Mouse (Mus musculus): ENCODE measurements around the gene Ghrh.
"Not testable (repeated sequence)": the region's sequence is repeated elsewhere in the genome, so short reads cannot be mapped to it uniquely, and the experiment has no call there.

The Ghrh gene

DNA sequence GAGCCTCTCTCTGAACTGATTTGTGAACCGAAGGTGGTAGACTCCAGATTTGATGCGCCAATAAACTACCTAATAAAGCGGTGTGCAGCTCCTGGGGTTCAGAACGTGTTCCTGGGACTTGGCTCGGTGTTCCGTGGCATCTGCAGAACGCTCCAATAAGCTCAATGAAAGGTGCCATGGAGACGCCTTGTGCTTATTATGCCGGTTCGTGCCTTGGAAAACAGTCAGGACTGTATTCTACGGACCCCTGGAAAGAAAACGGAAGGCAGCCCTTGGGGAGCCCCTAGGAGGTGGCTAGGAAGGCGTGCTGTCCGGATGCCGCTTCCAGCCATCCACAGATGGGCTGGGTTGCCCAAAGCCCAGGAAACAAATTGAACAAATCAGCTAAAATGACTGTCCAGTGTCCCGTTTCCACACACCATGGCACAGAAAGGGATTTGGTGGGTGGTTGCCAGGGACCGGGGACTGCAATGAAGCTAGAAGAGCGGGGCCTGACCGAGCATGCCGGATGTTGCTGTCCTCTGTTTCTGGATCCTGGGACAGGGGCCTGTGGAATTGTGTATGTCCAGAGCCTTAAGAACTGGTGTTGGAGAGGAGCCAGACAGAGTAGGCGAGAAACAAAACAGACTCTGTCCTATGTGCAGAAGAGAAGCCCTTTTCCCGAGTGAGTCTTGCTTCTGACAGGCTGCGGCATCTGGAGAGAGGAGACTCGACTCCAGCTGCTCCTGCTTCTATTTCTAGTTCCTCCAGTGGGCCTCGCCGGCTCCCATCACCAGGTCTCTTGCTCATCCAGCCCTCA, at the start of gene Ghrh:
TSS of gene Ghrh (minus strand) at position 146 of the 799 bp plus-strand sequence.
- DNase-seq: no peak

DNA sequence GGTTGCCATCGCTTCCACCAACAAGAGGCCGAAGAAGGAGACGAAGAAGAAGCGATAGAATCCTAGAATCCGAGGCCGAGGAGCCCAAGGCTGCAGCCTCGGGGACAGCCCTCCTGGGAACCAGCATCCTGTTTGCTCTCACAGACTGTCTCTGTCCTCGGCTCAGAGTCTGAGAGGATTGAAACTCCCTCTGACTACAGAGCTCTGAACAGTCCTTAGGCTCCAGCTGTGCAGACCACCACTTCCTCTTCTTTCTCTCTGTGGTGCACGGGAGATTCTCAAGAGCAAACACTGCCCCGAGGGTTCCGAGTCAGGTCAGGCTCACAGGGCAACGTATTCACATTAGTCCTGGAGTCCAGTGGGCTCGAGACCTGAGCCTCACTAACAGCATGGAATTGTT, 48.7 kb upstream of the Ghrh start:
- no peak for DNase-seq

DNA sequence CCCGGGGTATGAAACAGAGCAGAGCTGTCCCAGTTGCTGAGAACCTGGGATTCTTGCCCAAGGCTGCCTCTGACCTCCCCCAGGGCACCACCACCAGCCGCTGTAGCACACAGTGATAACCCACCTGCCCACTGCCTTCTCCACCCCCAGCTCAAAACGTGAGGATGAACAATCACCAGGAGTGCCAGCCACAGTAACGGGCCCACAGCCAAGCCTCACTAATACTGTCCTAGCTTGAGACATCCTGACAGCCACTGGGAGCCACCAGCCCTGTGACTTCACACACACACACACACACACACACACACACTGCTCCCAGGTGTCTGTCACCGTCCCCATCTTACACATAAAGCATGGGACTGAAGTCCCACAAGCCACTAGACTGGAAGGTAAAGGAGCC, 48.1 kb upstream of the Ghrh start:
- no peak for DNase-seq

DNA sequence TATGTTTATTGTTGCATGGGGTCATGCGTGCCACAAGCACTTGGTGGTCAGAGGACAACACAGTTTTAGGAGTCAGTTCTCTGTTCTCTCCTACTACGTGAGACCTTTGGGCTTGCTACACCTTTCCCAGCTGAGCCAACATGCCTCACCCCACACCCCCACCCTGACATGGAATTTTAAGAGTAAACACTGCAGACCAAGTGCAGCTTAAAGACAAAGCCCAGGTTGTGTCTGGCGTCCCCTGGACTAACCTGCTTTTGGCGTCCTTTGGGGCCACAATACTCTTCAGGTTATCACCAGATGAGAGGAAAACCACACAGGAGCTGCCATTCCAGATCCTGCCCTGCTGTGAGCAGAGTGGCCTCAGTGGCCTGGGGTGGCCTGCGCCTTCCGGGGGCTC, 47.6 kb upstream of the Ghrh start:
- DNase-seq: no peak

DNA sequence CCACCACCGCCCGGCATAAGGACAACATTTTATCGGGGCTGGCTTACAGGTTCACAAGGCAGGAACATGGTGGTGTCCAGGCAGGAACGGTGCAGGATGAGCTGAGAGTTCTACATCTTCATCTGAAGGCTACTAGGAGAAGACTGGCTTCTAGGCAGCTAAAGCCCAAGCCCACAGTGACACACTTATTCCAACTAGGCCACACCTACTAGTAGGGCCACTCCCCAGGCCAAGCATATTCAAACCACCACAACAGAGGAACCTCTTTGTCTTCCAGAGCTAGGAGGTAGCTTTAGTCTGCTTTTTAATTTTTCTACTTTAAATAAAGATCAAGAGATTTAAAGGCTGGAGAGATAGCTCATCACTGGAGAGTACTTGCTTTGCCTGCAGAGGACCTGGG, 46.2 kb upstream of the Ghrh start:
- no peak for DNase-seq

DNA sequence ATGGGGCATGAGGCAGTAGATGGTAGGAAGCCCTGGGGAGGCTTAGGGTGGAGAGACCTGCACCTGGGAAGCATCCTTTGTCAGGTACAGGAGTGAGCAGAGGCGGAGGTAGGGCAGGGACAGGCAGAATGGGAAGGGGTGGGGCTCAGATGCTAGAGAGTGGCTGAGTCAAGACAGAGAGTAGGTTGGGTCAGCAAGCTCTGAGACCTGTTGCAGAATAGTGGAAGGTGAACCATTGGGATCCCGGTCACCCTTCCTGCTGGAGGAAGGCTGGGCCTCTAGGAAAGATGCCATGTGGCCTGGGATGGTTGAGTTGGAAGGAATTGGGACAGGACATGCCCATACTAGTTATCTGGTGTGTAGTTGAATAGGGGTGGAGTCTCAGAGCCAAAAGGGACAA, 45.0 kb upstream of the Ghrh start:
- no peak for DNase-seq

DNA sequence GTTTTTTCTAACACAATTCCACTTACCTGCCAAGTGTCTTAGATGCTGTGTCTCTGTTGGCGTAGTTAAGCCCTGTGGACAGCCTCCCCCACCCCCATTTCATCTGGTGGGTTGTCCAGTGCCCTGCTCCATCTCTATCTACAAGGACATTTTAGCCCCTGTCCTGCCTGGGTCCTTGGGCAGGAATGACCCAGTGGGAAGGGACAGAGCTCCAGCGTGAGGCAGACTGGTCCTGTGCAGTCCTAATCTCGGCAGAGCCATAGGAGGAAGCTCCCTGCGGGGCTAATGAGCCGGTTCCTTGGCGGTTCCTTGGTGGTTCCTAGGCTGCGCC, 42.2 kb upstream of the Ghrh start:
- DNase-seq: no peak

DNA sequence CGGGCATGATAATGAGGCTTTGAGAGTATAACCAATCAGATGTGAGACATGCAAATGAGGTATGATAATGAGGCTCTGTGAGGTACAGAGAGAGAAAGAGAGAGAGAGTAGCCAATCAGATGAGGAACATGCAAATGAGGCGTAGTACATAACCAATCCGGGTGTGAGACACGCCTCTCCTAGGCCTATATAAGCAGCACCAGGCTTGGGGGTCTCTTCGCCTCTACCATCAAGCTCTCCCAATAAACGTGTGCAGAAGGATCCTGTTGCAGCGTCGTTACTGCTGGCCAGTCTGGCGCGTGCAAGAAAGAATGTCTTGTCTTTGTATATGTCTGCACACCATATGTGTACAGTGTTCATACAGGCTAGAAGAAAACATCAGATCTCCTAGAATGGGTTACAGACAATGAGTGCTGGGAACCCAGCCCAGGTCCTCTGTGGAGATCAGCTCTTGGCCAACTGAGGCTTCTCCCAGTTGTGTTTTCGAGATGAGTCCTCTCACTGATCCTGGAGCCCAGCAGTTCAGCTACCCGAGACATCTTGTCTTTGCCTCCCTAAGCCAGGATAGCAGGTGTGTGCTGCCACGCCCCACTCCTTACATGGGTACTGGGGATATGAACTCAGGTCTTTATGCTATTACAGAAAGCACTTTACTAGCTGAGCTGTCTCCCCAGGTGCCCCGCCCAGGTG, 41.7 kb upstream of the Ghrh start:
- DNase-seq: not testable (repeated sequence)

DNA sequence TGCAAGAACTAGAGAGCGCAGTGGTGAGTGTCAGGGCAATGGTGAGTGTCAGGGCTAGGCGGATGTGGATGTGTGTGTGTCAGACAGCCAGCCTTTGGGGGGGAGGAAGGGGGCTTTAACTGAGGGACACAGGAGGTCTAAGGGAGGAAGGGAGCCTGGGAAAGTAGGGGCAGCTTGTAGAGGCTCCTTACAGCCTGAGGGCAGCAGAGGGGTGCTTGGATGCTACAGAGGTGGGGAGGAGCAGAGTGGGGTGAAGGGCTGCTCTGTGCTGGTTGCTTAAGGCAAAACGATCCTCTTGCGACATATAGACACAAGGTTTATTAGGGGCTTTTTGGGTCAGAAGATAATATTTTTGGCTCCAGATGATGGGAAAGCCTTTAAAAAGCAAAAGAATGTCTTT, 37.5 kb upstream of the Ghrh start:
- no peak for DNase-seq

DNA sequence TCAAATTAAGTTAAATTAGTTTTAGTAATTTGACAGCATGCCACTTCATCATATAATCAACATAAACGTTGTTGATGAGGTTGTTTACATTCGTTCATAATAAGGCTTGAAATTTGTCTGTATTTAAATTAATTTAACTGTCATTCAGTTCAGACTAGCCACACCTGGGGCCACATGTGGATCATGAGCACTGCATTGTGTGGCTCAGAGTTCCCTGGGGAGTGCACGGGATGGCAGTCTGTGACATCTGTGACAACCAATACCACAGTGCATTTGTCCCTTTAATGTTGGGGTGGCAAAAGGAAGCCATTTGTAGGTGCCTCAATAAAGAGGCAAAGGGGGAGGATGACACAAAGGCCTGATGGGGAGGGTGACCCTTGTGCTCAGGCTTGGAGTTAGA, 29.7 kb upstream of the Ghrh start:
- no peak for DNase-seq

DNA sequence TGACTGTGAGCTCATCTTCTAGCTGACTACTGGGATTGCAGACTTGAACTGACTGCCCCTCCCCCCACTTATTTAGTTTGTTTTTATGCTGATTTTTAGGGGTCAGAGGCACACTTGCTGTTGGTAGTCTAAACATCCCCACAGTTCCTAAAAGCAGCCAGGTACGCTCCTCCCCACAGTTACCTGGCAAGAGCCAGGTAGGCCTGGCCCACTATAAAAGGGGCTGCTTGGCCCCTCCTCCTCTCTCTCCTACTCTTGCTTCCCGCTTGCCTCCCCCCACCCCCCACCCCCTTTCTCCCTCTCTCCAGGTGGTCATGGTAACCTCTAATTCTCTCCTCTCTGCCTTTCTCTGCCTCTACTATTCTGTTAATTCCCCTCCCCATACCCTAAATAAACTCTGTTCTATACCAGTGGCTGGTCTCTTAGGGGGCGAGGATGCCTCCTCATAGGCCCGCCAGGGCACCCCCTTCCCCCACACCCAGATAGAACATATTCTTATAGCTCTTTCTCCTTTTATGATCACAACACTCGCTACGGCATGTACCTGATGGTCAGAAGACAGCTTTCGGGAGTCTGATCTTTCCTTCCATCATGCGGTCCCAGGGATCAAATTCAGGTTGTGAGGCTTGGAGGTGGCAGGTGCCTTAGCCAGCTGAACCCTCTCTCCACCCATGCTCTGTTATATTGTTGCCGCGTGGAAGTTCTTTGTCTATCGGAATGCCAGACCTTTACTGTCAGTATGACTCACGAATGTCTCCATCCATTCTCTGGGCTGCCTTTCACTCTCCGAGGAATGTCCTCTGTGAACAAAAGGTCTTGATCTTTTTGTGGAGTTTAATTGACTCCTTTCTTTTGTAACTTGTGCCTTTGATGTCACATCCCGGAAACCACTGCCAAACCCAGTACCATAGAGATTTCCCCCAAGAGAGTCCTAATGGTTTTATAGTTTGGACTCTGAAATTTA, 28.8 kb upstream of the Ghrh start:
- no peak for DNase-seq

DNA sequence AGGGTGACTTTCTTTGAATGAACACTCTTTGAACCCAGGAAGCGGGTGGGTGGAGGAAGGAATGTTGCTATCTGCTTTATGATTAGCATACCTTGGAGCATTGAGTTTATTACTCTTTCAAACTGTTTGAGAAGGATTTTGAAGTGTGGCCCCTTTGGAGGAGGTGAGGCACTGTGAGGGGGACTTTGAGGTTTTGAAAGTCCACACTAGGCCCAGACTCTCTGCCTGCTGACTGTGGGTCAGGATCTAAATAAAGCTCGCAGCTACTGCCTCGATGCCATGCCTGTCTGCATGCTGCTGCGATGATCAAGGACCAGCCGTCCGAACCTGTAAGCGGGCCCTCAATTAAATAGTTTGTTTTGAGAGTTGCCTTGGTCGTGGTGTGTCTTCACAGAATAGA, 27.7 kb upstream of the Ghrh start:
- no peak for DNase-seq

DNA sequence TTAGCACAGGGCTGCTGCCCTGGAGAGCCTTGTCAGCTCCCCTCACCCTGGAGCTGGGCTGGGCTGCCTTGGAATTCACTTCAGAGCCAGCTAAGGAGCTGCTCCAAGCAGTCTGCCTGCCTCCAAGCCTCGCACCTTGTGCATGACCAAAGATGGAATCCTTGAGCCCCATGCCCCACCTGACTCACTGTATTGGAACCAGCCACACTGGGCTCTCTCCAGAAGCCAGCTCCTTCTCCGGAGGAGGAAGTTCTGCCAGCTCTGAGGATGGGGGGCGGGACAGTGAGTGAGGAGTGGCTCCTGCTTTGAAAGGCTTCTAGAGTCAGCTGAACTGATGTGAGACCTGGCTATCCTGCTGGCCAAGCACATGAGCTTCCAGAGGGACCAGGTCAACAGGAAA, 26.4 kb upstream of the Ghrh start:
- DNase-seq: no peak

DNA sequence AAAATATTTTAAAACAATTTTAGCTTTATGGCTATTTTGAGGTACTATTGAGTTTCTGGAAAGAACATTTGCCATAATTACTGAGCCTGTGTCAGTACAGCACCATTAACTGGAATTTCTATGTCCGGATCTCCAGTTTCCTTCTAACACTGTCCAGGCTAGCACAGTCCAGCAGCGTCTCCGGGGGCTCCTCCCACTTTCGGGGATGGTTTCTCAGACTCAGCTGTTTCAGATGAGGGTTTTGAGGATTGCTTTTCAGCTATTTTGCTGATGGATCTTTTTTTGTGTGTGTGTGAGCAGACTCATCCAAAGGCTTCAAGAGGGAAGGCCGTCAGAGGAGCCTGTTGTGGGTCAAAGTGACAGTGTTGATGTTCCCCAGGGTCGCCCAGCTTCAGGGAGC, 24.4 kb upstream of the Ghrh start:
- peak; percentile 15 for DNase-seq

DNA sequence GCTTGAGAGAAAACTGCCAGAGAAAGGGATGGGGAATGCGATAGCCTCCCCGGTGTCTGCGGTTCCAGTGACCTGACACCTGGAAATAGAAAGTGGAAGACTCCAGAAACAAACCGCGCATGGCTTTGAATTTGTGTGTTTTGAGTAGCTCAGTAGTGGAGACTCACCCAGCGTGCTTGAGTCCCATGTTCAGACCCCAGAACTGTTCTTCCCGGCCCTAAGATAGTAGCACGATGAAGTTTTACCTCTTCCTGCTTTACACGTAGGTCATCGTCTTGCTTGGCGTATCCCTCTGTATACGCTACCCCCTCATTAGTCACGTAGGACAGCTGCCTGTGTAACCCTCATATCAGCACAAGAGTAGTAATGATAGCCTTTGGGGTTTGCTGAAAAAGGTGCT, 20.7 kb upstream of the Ghrh start:
- DNase-seq: no peak

DNA sequence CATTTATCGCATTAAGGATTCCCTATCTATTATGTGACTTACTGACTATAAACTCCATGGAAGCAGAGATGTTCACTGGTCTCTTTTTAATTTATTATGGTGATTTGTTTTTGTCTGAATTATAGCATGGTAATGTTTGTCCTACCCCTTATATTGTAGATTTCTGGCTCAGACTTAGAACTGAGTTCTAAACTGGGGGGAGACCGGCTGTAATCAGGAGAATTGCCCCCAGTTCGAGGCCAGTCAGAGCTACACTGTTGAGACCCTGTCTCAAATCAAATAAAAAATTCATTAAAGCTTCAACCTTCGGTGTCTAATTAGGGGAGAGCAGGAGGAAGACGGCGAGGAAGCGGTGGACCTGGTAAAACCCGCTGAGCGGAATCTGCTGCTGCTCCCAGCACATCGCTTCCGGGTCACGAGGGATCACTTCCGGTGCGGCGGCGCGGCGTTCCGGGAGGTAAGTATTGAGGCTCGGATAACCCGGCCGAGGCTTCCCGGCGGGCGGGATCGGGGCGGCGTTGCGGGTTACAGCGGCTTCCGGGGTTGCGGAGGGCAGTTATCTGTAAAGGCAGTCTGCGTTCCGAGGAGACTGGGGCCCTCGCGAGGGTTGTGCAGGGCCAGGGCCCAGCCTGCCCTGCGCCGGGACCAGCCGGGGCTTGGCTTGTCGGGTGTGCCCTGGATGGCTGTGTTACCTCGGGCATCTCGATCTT, 20.0 kb upstream of the Ghrh start, which contains the start of gene Manbal:
TSS of gene Manbal (plus strand) at position 411 of the 710 bp plus-strand sequence.
- DNase-seq: peak; percentile 90

DNA sequence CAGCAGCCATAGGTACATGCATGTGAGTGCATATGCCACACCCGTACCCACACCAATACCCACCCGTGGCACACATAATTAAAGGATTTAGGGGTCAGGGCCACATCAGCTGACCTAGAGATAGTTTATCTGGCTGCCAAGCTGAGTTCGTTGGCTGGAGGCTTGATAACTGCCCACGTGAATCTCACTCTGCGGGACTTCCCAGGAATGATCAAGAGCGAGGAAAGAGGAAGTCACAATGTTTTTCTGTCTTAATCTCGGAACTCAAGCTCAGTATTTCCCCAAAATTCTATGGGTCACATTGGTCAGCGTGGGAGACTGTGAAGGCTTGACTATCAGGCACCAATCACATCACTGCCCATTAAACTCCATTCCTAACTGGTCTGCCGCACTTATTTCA, 19.5 kb upstream of the Ghrh start:
- no peak for DNase-seq

DNA sequence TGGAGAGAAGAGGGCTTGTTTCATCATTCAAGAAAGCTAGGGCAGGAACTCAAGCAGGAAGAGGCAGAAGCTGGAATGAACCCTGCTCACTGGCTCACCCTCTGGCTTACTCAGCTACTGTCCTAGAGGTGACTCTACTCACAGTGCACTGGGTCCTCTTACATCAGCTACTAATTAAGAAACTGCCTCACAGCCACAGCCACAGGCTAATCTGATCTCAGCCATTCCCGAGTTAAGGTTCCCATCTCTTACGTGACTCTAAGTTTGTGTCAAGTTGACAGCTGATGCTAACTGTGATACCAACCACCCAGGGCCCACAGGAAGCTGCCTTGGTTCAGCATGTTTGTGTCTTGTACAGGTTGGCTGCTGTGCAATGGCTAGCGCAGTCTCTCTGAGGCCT, 15.7 kb upstream of the Ghrh start:
- DNase-seq: no peak

DNA sequence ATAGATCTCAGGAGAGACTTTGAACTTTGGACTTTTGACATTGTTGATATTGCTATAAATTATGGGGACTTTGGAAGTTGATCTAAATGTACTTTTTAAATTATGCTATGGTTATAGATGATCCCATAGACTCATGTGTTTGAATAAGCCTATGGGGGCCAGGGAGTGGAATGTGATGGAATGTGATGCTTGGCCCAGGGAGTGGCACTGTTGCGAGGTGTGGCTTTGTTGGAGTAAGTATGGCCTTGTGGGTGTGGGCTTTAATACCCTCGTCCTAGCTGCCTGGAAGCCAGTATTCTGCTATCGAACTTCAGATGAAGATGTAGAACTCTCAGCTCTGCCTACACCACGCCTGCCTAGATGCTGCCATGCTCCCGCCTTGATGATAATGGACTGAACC, 12.7 kb upstream of the Ghrh start:
- no peak for DNase-seq

DNA sequence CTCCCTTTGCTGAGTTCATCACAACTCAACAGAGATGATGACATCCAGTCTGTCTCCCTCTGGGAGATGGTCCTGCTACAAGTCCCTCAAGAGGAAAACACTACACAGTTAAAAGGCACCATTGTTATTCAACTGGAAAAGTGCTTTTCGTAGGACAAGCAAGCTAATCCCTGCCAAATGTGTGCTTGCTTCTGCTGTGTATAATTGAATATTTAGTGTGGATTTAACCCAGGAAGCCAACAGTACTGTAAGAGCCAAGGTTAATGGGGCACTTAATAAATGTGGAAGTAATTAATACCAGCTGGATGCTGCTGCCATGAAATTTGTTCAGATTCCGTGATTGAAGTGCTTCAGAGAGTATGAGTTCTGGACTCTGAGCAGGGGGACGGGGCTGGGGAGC, 6.8 kb upstream of the Ghrh start:
- no peak for DNase-seq

DNA sequence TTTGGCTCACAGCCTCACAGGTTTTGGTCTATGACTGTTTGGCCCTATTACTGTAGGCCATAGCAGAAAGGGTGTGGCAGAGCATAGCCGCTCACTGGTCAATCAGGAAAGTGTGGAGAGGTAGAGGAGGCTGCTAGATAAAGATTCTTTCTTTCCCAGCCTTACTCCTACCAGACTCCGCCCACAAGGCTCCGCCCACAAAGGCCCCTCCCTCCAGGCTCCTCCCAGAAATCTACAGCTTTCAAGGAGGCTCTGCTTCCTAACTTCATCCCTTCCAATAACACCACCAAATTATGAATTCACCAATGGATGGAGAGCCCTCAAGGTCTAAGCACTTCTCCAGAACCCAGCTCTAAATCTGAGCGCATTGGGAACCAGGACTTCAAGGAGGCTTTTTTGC, 5.9 kb upstream of the Ghrh start:
- DNase-seq: no peak

DNA sequence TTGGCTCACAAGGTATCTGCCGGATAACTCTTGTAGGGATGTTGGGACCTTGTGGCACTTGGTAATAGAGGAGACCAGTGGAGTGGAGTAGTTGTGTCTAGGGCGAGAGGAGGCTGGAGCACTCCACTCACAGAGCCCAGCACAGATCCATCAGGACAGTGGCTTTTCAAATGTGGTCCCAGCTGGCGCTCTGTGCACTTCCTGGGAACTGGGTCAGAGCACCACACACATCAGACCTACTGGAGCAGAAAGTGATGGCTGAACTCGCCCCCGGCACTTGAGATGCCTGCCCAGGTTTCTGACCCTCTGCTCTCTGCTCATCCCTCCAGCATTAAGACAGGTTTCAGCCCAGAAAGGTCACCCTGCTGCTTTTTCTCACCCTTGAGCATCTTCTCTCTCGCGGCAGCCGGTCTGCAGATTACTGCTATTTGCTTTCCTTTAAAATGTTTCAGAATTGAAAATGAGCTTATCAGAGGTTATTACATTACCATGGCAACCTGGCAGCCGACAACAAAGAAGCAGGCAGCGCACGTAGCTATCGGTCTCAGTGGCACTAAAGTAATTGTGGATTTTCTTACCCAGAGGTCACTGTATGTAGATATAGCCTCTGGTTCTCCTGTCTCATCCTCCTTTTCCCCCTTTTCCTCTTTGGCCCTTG, 1.9 kb upstream of the Ghrh start:
- no peak for DNase-seq

All from kidney, adult 11 months (tissue).